Mouse (Mus musculus) retina, embryonic 14.5 days (tissue): ENCODE results near the gene Chst7.
A peak's percentile ranks its signal among the peaks of the same experiment; 100 is the strongest.

Experiments
- DNase-seq: peaks from one replicate; pipeline ENCODE4 v3.0.0-alpha.2; 2015; ENCODE audit warnings: low spot score

Gene Chst7

DNA sequence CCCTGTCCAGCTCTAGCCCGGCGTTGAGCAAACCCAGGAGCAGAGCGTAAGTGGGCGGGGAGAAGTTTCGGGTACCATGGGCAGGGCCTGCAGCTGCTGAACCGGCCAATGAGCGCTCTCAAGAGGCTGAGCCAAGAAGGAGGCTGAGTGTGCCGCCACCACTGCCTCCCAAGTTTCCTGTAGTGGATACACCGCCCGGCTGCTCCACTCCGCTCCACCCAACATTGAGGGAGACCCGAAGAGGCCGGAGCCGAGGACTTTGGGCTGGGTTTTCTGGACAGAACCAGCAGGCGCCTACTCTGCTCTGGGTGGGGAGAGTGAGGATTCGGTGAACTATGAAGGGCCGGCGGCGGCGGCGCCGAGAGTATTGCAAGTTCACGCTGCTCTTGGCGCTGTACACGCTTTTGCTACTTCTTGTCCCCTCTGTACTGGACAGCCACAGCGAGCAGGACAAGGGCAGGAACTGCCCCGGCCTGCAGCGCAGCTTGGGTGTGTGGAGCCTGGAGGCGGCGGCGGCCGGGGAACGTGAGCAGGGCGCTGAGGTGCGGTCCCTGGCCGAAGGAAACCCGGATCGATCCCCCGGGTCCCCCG is at the start of gene Chst7:
TSS of gene Chst7 (plus strand) at position 180 of the 591 bp plus-strand sequence.
- DNase-seq: peak; percentile 67

DNA sequence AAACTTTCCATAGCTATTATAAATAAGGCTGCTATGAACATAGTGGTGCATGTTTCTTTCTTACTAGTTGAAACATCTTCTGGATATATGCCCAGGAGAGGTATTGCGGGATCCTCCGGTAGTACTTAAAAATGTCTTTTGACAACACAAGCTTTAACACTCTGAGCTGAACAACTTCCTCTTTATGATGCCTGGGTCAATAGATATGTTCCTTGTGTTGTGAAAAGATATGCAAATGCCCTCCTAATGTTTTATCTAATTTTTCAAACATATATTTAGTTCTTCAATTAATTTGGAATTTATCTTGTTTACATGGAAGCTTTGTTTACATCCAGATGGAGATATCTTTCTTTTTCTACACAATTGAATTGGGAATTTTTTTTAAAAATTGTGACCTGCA is 47.1 kb upstream of the Chst7 start:
- DNase-seq: no peak

DNA sequence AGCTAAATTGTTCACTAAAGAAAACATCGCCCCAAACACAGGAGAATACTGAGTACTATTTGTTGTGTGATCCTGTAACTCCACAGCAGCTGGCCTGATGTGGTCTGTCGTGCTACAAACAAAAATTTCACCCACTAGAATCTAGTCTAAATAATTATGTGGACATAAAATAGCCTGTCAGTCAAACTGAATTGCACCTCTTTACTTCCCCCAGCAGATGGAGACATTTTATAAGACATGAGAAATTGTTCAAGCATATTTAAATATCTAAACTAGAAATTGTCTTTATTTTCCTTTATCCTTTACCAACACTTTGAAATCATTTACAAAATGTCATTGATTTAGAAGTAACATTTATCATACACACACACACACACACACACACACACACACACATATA is 38.4 kb upstream of the Chst7 start:
- peak; percentile 28 for DNase-seq

DNA sequence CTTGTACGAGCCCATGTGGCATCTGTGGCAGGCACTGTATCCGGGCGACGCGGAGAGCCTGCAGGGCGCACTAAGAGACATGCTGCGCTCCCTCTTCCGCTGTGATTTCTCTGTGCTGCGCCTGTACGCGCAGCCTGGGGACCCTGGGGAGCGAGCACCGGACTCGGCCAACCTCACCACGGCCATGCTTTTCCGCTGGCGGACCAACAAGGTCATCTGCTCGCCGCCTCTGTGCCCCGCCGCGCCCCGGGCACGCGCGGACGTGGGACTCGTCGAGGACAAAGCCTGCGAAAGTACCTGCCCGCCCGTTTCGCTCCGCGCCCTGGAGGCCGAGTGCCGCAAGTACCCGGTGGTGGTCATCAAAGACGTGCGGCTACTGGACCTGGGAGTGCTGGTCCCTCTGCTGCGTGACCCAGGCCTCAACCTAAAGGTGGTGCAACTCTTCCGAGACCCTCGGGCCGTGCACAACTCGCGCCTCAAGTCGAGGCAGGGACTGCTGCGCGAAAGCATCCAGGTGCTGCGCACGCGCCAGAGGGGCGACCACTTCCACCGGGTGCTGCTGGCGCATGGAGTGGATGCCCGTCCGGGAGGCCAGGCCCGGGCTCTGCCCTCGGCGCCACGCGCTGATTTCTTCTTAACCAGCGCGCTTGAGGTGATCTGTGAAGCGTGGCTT is 872 bp downstream of the Chst7 start:
- peak; percentile 16 for DNase-seq

DNA sequence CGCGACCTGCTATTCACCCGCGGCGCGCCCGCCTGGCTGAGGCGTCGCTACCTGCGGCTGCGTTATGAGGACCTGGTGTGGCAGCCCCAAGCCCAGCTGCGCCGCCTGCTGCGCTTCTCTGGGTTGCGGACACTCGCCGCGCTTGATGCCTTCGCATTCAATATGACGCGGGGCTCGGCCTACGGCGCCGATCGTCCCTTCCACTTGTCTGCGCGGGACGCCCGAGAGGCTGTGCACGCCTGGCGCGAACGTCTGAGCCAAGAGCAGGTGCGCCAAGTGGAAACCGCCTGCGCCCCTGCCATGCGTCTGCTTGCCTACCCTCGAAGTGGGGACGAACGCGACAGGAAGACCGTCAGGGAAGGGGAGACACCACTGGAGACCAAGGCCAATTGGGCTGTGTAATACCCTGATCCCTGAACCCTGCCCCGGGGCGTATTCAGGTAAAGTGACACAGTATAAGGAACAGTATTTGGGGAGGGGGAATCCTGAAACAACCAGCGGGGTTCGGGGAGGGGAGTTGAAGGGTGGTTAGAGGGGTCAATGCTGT is 1.5 kb downstream of the Chst7 start:
- DNase-seq: peak; percentile 16

DNA sequence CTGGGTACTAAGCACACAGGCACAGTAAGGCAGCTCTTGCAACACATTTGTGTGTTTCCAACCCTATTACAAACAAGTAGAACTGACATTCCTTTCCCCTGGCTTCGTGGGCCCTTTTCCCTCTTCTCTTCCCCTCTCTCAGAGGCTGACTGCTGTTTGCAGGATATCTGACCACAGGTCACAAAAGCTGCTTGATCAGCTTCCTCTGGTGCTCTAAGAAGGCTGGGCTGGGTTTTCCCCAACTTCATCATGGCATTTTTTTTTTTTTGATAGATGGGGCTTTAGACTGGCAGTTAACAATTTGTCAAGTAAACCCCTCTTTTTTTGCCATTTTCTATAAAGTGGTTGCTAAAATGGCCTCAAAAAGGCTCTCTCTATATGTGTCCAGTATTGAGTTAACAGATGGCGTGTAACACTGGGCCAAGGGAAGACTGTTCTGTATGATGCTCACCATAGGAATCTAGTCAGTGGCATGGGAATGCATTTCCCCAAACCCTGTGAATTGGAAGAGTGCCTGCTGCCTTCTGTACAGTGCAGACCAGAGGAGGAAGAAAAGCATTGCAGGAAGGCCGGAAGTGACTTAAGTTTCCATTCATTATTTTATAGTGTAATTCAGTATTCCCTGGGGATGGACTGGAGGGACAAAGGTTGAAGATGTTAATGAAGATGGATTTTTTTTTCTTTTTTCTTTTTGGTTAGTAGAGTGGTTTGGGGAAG is 2.6 kb downstream of the Chst7 start:
- DNase-seq: no peak

DNA sequence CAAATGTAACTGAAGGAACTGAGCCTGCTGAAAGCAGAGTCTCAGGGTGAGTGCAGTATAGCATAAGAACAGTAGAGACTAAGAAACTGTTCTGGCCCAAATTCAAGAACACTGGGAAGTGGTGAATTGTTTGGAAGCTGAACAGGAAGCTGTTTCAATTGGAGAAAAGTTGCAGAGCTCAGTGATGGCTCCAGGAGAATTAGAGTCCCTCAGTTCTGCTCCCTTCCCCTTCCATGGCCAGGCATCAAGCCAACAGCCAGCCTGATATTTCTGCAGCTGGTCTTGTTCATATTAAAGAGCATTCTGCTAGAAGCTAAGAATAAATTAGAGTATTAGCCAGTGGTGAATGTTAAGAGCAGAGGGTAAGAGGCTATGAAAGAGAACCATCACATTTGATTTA is 7.3 kb downstream of the Chst7 start:
- no peak for DNase-seq

DNA sequence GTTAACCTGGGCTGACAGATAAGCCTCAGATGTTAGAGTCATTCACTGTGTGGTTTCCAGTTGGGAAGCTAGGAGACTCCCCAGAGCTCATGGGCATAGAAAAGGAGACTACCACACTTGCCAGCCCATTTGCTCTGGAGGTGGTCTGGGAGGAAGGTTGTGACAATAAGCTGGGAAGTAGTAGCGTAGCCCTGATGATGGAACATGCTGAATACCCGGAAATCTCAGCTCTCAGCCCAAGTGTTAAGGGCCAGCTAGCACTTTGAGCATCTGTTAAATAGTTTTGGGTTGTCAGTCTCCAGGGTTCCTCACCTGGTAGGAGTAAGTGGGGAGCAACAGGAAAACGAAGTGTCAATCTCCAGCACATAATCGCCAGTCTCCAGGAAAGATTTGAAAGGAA is 10.8 kb downstream of the Chst7 start:
- no peak for DNase-seq

DNA sequence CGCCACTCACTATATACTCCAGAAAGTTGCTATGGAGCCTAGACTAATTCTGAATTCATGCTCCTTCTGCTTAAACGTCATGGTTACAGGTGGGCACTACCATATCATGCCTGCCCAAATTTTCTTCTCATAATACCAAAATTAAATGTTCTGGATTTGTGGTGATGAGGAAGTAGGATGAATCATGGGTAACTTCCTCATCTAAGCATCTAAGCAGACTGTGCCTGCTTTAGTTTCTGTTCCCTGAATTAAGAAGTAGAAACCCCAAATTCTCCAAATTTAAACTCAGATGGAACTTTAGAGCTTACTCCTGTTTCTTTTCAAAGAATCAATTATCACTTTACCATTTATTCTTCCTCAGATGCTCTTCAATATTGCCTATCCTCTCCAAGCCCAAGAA is 58.4 kb downstream of the Chst7 start:
- DNase-seq: no peak

DNA sequence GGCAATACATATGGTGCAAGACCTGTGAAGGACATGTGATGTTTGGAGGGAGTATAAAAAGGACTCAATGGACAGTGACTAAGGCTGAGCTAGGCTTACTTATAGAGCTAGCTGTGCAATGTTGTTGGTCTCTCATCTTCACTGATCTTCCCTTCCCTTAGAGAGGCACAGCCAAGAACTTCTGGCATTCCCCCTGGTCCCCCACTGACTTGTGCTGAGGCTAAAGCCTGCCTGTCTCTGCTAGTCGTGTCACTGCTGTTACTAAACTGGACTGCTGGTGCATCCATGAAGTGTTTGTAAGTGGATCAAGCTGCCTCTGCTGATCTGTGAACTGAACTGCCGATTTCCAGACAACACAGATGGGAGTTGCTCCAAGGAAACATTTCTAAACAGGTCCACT is 66.1 kb downstream of the Chst7 start:
- DNase-seq: no peak

DNA sequence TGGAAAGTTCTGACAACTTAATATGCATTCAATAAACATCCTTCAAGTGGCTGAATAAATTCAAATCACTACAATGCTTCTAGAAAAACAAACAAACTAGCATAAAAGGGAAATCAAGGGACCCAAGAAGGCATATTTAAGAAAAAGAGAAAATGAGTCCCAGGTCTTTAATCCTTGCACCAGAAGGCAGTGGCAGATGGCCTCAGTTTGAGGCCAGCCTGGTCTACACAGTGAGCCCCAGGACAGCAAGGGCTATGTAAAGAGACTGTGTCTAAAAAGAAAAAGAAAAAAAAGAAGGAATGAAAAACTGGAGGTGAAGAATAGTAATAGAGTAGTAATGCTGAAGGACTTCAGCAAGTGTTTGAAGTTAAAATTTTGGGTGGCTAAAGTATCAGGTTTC is 69.6 kb downstream of the Chst7 start:
- no peak for DNase-seq

DNA sequence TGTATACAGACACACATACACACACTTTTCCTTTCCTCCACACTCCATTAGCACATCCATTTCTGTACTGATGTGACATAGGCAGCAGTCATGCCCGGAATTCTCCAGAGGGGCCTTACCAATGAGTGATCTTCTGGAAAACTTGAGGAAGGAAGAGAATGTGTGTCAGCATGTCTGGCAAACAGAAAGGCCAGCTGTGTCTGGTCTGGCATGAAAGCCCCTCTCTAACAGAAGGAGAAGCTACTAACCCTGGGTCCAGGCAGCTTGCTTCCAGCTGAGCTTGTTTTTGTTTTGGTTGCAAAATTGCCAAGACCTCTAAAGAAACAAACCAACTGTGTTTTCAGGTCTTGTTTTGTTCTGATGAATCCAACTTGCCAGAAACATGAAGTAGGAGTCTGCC is 70.1 kb downstream of the Chst7 start:
- no peak for DNase-seq
